Mouse (Mus musculus): ENCODE measurements around the gene Zfp65. TPM values are rescaled to one million over a fixed set of nuclear protein-coding genes. Genes with fewer than 3 reads are reported as not detected.
"Not testable (repeated sequence)": the region's sequence is repeated elsewhere in the genome, so short reads cannot be mapped to it uniquely, and the experiment has no call there.

Zfp65 gene
- total RNA-seq (2021), result 1 to 10 TPM; 6.0 to 6.8 TPM
- long read RNA-seq, experiment 1, result 0 reads
- long read RNA-seq, experiment 2, result 0 reads

GRCm38 (mm10) chr13:67728641-67729318, at the start of gene Zfp65:
Zfp65 (minus strand) TSS chr13:67729173.
- intact Hi-C loops (cut with DNase I), result loop anchor here (5.0 to 10.0 kb wide), 4 partner anchors 49 to 424 kb away; partner anchors contain the start of genes Gm10037, Gm49345, Zfp457 and Zfp493
- peak; percentile 25 to 52 for DNase-seq

- no peak for DNase-seq
- intact Hi-C loops (cut with DNase I), result no loop called here
These were observed 34.2 kb upstream of the Zfp65 start for GRCm38 (mm10) chr13:67763031-67763768.

GRCm38 (mm10) chr13:67759966-67760365, 31.0 kb upstream of the Zfp65 start:
- intact Hi-C loops (cut with DNase I), result loop anchor here (5.0 kb wide), 1 partner anchor 38 kb away; no protein-coding TSS in a partner anchor

GRCm38 (mm10) chr13:67755761-67756160, 26.8 kb upstream of the Zfp65 start:
- no peak for DNase-seq
- intact Hi-C loops (cut with DNase I), result loop anchor here (5.0 kb wide), 1 partner anchor 33 kb away; no protein-coding TSS in a partner anchor

More at GRCm38 (mm10) chr13:67759966-67760365, 31.0 kb upstream of the Zfp65 start:
- no peak for DNase-seq

GRCm38 (mm10) chr13:67754333-67755306, 25.6 kb upstream of the Zfp65 start, which contains the start of gene Zfp85:
Zfp85 (minus strand) TSS chr13:67755228.
- intact Hi-C loops (cut with DNase I), result loop anchor here (5.0 kb wide), 1 partner anchor 32 kb away; no protein-coding TSS in a partner anchor
- DNase-seq, result peak; percentile 63 to 65

GRCm38 (mm10) chr13:67743896-67744295, 14.9 kb upstream of the Zfp65 start:
- intact Hi-C loops (cut with DNase I), result no loop called here
- no peak for DNase-seq

- no peak for DNase-seq
- intact Hi-C loops (cut with DNase I), result no loop called here
These were observed 14.0 kb upstream of the Zfp65 start for GRCm38 (mm10) chr13:67742941-67743340.

GRCm38 (mm10) chr13:67734391-67734790, 5.4 kb upstream of the Zfp65 start:
- intact Hi-C loops (cut with DNase I); DNase-seq: not testable (repeated sequence)

GRCm38 (mm10) chr13:67729441-67729840, 468 bp upstream of the Zfp65 start:
- peak in 1 of 2 experiments; percentile 25 for DNase-seq
- intact Hi-C loops (cut with DNase I), result loop anchor here (5.0 to 10.0 kb wide), 4 partner anchors 48 to 425 kb away; partner anchors contain the start of genes Gm10037, Gm49345, Zfp457 and Zfp493

- intact Hi-C loops (cut with DNase I), result loop anchor here (5.0 to 10.0 kb wide), 4 partner anchors 49 to 423 kb away; partner anchors contain the start of genes Gm10037, Gm49345, Zfp457 and Zfp493
- DNase-seq, result no peak
These were observed 867 bp downstream of the Zfp65 start for GRCm38 (mm10) chr13:67728106-67728505.

- DNase-seq, result not testable (repeated sequence)
- intact Hi-C loops (cut with DNase I), result loop anchor here (2.0 to 10.0 kb wide), 5 partner anchors 43 to 421 kb away; partner anchors contain the start of genes Gm10037, Gm49345, Zfp457 and Zfp493
These were observed 3.6 kb downstream of the Zfp65 start for GRCm38 (mm10) chr13:67725331-67725730.

GRCm38 (mm10) chr13:67723848-67724479, 5.0 kb downstream of the Zfp65 start:
- peak; percentile 79 to 90 for DNase-seq
- intact Hi-C loops (cut with DNase I), result loop anchor here (2.0 to 10.0 kb wide), 3 partner anchors 33 to 419 kb away; partner anchors contain the start of genes Zfp457 and Zfp85

- no peak for DNase-seq
- intact Hi-C loops (cut with DNase I), result no loop called here
These were observed 42.0 kb downstream of the Zfp65 start, which contains the start of gene Zfp738 for GRCm38 (mm10) chr13:67686971-67687370. Zfp738 (minus strand) TSS chr13:67687071.

- not testable (repeated sequence) for DNase-seq
- intact Hi-C loops (cut with DNase I), result loop anchor here (2.0 to 5.0 kb wide), 3 partner anchors 41 to 161 kb away; partner anchors contain the start of genes Gm49345 and Zfp729a
These were observed 45.1 kb downstream of the Zfp65 start for GRCm38 (mm10) chr13:67683841-67684240.

GRCm38 (mm10) chr13:67682959-67683735, 45.8 kb downstream of the Zfp65 start:
- DNase-seq, result peak; percentile 72 to 87
- intact Hi-C loops (cut with DNase I), result loop anchor here (2.0 to 5.0 kb wide), 3 partner anchors 42 to 162 kb away; partner anchors contain the start of genes Gm49345 and Zfp729a

- intact Hi-C loops (cut with DNase I), result no loop called here
- DNase-seq, result no peak
These were observed 54.1 kb downstream of the Zfp65 start for GRCm38 (mm10) chr13:67674902-67675301.
